Mouse (Mus musculus): Measurements from ENCODE around the gene Ncoa6.

Gene Ncoa6

DNA sequence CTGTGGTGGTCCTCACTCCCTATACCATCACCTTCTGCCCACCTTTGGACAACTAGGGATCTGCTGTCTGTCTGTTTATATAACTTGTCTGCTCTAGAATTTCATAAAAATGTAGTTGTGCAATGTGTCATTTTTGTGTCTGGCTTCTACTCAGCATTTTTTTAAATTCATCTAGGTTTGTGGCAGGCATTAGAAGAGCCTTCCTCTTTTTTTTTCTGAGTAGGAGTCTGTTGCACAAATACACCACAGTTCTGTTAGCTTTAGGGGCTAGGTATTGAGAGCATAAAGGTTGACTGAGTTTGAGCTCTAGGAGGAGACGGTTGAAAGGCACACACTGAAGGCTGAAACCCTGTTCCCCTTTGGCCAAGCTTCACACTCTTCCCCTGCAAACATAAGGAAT lies 100.4 kb downstream of the Ncoa6 start:
- in situ Hi-C loops (cut with MboI, MseI) = no loop called here

DNA sequence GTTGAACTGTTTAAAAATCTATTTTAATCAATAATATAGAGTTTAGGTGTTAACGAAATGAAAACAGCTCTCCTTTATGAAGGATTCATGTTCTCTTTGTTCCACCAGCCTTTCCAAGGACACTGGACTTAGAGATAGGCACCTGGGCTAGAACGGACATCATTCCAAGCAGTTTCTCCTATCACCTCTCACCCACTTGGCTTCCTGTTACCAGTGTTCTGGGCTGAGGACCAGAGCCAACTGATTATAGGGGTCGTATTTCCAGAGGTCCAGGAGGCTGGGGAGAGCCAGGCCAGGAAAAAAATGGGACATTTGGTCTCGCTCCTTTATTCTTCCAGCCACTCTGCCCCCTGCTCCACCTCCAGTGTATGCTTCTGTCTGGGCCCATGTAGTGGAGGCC lies 101.2 kb downstream of the Ncoa6 start:
- in situ Hi-C loops (cut with MboI, MseI) = no loop called here

GRCm38 (mm10) chr2:155369333-155369883 lies 104.3 kb downstream of the Ncoa6 start:
- in situ Hi-C loops (cut with MboI, MseI) = no loop called here

- in situ Hi-C loops (cut with MboI, MseI) = no loop called here
These were observed 105.9 kb downstream of the Ncoa6 start for GRCm38 (mm10) chr2:155367635-155368284.

DNA sequence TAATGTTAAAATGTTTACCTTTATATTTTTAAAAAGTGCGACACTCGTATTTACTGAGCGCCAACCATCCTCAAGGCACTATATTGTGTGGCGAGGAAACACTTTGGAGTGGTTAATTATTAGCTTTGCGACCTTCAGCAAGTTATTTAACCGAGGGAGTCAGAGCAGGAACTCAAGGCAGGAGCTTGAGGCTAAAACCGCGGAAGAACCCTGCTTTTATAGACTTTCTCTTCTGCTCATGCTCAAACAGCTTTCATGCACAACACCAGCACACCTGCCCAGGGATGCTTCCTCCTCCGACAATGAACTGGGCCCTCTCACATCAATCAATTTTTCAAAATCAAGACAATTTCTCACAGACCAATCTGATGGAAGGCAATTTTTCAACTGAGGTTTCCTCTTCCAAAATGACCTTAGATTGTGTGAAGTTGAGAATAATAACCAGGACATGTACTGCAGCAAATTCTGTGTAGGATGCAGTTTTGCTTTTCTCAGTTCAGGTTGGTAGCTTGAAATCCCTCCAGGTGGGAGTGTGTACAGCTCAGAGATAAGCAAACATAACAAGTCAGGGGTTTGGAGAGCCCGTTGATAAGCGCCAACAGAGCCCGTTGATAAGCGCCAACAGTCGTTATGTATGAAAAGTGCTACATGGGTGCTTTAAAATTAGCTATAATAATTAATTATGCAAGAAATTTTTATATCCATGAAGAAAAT lies 115.9 kb downstream of the Ncoa6 start:
- in situ Hi-C loops (cut with MboI, MseI) = no loop called here

- in situ Hi-C loops (cut with MboI, MseI) = no loop called here
These were observed 116.6 kb downstream of the Ncoa6 start, which contains the start of gene Pigu for GRCm38 (mm10) chr2:155356971-155357591. TSS of gene Pigu (minus strand) at chr2:155357430.

DNA sequence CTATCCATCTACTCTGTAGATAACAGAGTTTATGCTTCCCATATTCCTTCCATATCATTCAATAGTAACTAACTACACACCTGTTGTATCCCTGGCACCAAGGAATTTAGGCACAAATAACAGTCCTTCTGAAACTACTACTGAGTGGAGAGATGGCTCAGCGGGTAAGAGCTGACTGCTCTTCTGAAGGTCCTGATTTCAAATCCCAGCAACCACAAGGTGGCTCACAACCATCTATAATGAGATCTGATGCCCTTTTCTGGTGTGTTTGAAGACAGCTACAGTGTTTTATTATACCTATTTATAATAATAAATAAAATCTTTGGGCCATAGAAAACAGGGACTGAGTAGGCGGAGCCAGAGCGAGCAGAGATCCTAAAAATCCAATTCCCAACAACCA lies 119.3 kb downstream of the Ncoa6 start:
- in situ Hi-C loops (cut with MboI, MseI) = loop anchor here (5.0 kb wide), 1 partner anchor 33 kb away; no protein-coding TSS in a partner anchor

GRCm38 (mm10) chr2:155346670-155347069 lies 127.0 kb downstream of the Ncoa6 start:
- in situ Hi-C loops (cut with MboI, MseI) = no loop called here
